Mouse (Mus musculus): ENCODE results near the gene Mpz. TPM values are rescaled to one million over a fixed set of nuclear protein-coding genes. Genes with fewer than 3 reads are reported as not detected.

Mpz gene
- total and polyA plus RNA-seq, 2 experiments from 2014 or later = 0.05 to 1.6 TPM

DNA sequence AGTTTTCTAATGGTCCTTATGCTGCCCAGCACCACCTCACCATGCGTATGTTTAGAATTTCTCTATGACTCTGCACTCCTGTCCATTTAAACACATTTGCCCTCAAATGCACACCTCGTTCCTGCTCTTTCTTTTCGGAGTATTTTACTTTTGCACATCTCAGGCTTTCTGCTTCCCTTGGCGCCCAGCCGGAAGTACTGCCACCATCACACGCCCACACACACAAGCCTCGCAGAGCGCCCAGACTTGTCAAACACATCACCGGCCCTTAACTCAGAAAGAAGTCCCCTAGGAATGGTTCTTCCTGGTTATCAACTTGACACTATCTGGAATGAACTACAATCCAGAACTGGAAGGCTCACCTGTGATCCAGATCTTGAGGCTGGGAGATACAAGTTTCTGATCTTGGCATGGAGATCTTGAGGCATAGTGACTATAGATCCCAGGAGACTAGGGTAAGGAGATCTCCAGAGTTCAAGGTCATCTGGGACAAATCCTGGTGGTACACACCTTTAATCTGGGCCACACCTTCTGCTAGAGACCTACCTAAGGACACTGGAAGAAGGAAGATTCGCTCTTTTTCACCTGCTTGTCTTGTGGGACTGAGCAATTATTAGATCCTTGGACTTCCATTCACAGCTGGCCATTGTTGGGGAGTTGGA lies 47.2 kb upstream of the Mpz start:
- ATAC-seq (ENCODE audit: insufficient read depth, low read depth) = no peak
- TF ChIP-seq EP300 (IDR thresholded peaks at IDR 0.05; ENCODE audit: low read depth) (no peak), CTCF (IDR thresholded peaks at IDR 0.05; ENCODE audit: low read depth) (no peak)
- WGBS = 14% methylated on average over 10 of the region's 10 CpGs

DNA sequence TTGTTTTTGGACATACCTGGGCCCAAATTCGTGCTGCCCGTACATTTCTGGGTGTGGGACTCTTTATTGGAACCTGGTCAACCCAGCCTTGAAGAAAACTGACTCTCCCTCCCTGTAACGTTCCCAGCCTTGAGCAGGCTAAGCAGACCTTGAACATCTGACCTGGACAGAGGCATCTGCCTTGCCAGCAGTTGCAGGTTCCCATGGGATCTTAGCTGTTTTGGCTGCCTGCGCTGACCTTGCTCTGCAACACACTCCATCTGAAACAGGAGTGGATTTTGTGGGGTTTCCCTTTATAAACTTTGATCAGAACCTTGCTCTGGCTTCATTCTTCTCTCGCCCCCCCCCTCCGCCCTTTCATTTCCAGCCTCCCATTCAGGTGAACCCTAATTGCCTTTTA lies 45.3 kb upstream of the Mpz start:
- Histone ChIP-seq H3K27me3 (ENCODE audit: control insufficient read depth, insufficient read depth, low read length) (no peaks in the 10 kb centered on the region), H3K9ac (replicated peaks; ENCODE audit: low read depth, low read length) (no peak overlapping the region), H3K9me3 (replicated peaks; ENCODE audit: control insufficient read depth, low read length) (no peaks in the 10 kb centered on the region), H3K4me3 (ENCODE audit: low read depth, low read length) (no peak overlapping the region), H3K4me1 (ENCODE audit: control insufficient read depth, insufficient read depth) (no peaks in the 10 kb centered on the region), H3K4me2 (ENCODE audit: low read depth, low read length) (no peak overlapping the region), H3K27ac (ENCODE audit: low read depth) (no peak overlapping the region), H3K36me3 (replicated peaks; ENCODE audit: control insufficient read depth, insufficient read depth, low read length) (no peaks in the 10 kb centered on the region)
- 78% methylated on average over 6 of the region's 6 CpGs for WGBS
- DNase-seq (ENCODE audit: low spot score) (no peak), ATAC-seq (ENCODE audit: insufficient read depth, low read depth) (no peak)
- TF ChIP-seq EP300 (IDR thresholded peaks at IDR 0.05; ENCODE audit: low read depth) (no peak), CTCF (IDR thresholded peaks at IDR 0.05; ENCODE audit: low read depth) (no peak)

More for the DNA sequence above, 47.2 kb upstream of the Mpz start:
- Histone ChIP-seq H3K9me3 (replicated peaks; ENCODE audit: control insufficient read depth, low read length) (no peaks in the 10 kb centered on the region), H3K27me3 (ENCODE audit: control insufficient read depth, insufficient read depth, low read length) (no peaks in the 10 kb centered on the region), H3K27ac (ENCODE audit: low read depth) (no peak overlapping the region; the same call in 1 of the 2 replicates), H3K4me3 (ENCODE audit: low read depth, low read length) (peak overlapping the region; percentile 72), H3K36me3 (replicated peaks; ENCODE audit: control insufficient read depth, insufficient read depth, low read length) (no peaks in the 10 kb centered on the region), H3K9ac (replicated peaks; ENCODE audit: low read depth, low read length) (no peak overlapping the region), H3K4me1 (ENCODE audit: control insufficient read depth, insufficient read depth) (no peaks in the 10 kb centered on the region), H3K4me2 (ENCODE audit: low read depth, low read length) (peak overlapping the region; percentile 79)
- DNase-seq (ENCODE audit: low spot score) = no peak

DNA sequence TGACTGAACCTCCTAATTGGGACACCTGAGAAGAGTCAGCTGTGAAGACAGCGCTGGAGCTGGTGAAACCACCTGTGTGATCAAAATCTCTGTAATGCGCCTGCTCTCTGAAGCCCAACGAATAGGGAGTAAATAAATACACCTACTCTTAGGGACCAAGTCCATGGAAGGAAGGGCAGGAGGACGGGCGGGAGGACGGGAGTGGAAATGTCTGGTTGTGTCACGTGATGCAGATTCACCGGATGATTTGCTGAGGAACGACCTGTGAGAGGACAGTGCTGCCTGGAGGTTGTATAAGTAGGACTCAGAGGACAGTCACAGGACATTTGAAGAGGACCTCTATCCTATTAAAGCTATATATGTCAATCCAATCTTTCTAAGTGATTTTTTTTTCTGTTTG lies 40.9 kb upstream of the Mpz start:
- 45% methylated on average over 9 of the region's 9 CpGs for WGBS
- H3K4me1 ChIP-seq (ENCODE audit: control insufficient read depth, insufficient read depth) = peaks cover 6% of the 10 kb centered on the region; the same call in 1 of the 2 replicates
- no peak overlapping the region for H3K27ac ChIP-seq (ENCODE audit: low read depth)
- H3K9me3 ChIP-seq (replicated peaks; ENCODE audit: control insufficient read depth, low read length) = no peaks in the 10 kb centered on the region
- no peak overlapping the region for H3K9ac ChIP-seq (replicated peaks; ENCODE audit: low read depth, low read length)
- no peaks in the 10 kb centered on the region for H3K27me3 ChIP-seq (ENCODE audit: control insufficient read depth, insufficient read depth, low read length)
- no peaks in the 10 kb centered on the region for H3K36me3 ChIP-seq (replicated peaks; ENCODE audit: control insufficient read depth, insufficient read depth, low read length)
- no peak for ATAC-seq (ENCODE audit: insufficient read depth, low read depth)
- no peak for DNase-seq (ENCODE audit: low spot score)
- no peak for TF ChIP-seq CTCF (IDR thresholded peaks at IDR 0.05; ENCODE audit: low read depth)
- no peak for TF ChIP-seq EP300 (IDR thresholded peaks at IDR 0.05; ENCODE audit: low read depth)
- no peak overlapping the region for H3K4me2 ChIP-seq (ENCODE audit: low read depth, low read length)
- no peak overlapping the region for H3K4me3 ChIP-seq (ENCODE audit: low read depth, low read length)

DNA sequence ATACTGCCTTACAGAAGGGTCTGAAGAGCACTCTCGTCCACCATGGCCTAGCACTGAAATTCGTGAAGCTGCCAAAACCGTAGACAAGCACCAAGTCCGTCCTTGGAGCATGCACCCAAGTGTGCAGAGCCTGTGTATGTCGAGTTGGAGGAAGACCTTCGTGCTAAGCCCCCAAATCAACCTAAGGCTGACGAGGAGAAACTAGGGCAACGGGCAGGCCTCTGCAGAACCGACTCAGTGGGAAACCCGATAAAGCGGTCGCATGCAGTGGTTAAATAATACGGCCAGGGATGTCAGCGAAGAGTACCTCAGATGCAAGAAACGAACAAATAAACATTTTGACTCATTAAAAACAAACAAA lies 39.9 kb upstream of the Mpz start:
- WGBS = 15% methylated on average over 15 of the region's 15 CpGs
- ATAC-seq (ENCODE audit: insufficient read depth, low read depth) (no peak), DNase-seq (ENCODE audit: low spot score) (no peak)
- Histone ChIP-seq H3K9me3 (replicated peaks; ENCODE audit: control insufficient read depth, low read length) (no peaks in the 10 kb centered on the region), H3K27ac (ENCODE audit: low read depth) (peak overlapping the region; percentile 78), H3K27me3 (ENCODE audit: control insufficient read depth, insufficient read depth, low read length) (no peaks in the 10 kb centered on the region), H3K36me3 (replicated peaks; ENCODE audit: control insufficient read depth, insufficient read depth, low read length) (no peaks in the 10 kb centered on the region), H3K4me1 (ENCODE audit: control insufficient read depth, insufficient read depth) (peaks cover 6% of the 10 kb centered on the region; the same call in 1 of the 2 replicates), H3K9ac (replicated peaks; ENCODE audit: low read depth, low read length) (no peak overlapping the region; the same call in 1 of the 2 replicates), H3K4me3 (ENCODE audit: low read depth, low read length) (peak overlapping the region; percentile 64), H3K4me2 (ENCODE audit: low read depth, low read length) (peak overlapping the region; percentile 53)
- no peak for TF ChIP-seq CTCF (IDR thresholded peaks at IDR 0.05; ENCODE audit: low read depth)
- TF ChIP-seq EP300 (IDR thresholded peaks at IDR 0.05; ENCODE audit: low read depth) = no peak

DNA sequence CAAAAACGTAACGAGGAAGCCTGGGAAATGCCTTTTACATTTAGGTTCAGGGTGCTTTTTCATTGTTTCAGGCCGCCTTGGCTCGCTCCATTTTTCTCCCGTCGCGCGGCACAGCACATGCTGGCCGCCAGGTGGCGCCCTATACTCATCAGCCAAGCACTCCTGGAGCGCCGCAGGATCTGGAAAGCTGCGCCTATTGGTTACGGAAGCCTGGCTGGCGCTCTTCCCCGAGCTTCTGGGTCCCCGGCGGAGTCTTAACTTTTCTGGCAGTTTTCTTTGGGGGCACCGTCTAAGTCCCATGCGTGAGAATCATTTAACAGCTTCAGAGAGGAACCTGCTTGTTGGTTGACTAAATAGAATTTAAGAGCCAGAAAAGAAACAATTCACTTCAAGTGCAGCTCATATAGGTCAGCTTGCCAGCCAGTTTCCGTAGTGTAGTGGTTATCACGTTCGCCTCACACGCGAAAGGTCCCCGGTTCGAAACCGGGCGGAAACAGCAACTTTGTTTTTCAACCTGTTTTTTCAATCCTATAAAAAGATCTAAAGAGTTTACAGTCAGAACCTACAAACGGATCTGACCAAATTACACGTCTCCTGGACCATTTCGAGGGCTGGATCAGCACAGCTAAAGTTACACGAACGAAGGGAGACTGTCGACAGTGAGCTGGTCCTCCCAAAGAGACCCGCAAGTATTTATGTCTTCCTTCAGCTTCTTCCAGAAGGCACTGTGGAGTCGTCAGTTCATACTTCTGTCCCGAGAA lies 39.3 kb upstream of the Mpz start:
- H3K4me1 ChIP-seq (ENCODE audit: control insufficient read depth, insufficient read depth) = peaks cover 6% of the 10 kb centered on the region; the same call in 1 of the 2 replicates

More for the DNA sequence above, 39.3 kb upstream of the Mpz start:
- Histone ChIP-seq H3K9me3 (replicated peaks; ENCODE audit: control insufficient read depth, low read length) (no peaks in the 10 kb centered on the region), H3K27ac (ENCODE audit: low read depth) (peak overlapping the region; percentile 78), H3K4me2 (ENCODE audit: low read depth, low read length) (peak overlapping the region; percentile 59), H3K36me3 (replicated peaks; ENCODE audit: control insufficient read depth, insufficient read depth, low read length) (no peaks in the 10 kb centered on the region), H3K4me3 (ENCODE audit: low read depth, low read length) (peak overlapping the region; percentile 64), H3K27me3 (ENCODE audit: control insufficient read depth, insufficient read depth, low read length) (no peaks in the 10 kb centered on the region), H3K9ac (replicated peaks; ENCODE audit: low read depth, low read length) (peak overlapping the region; percentile 50)
- under 1% methylated on average over 38 of the region's 38 CpGs for WGBS
- peak; percentile 89 for ATAC-seq (ENCODE audit: insufficient read depth, low read depth)
- peak; percentile 93 for TF ChIP-seq CTCF (IDR thresholded peaks at IDR 0.05; ENCODE audit: low read depth)
- TF ChIP-seq EP300 (IDR thresholded peaks at IDR 0.05; ENCODE audit: low read depth) = peak; percentile 73
- DNase-seq (ENCODE audit: low spot score) = peak; percentile 95

Measured in heart, postnatal 0 days (tissue).